Mouse (Mus musculus) thymus, postnatal 10 days (tissue): Measurements from ENCODE around the gene Fcgr1.
A peak's percentile ranks its signal among the peaks of the same experiment; 100 is the strongest.

Experiments
- DNase-seq, 2 experiments: peaks; one replicate each; pipeline ENCODE4 v3.0.0; 2021; ENCODE audit warnings: low spot score in 2 of 2

The Fcgr1 gene

DNA sequence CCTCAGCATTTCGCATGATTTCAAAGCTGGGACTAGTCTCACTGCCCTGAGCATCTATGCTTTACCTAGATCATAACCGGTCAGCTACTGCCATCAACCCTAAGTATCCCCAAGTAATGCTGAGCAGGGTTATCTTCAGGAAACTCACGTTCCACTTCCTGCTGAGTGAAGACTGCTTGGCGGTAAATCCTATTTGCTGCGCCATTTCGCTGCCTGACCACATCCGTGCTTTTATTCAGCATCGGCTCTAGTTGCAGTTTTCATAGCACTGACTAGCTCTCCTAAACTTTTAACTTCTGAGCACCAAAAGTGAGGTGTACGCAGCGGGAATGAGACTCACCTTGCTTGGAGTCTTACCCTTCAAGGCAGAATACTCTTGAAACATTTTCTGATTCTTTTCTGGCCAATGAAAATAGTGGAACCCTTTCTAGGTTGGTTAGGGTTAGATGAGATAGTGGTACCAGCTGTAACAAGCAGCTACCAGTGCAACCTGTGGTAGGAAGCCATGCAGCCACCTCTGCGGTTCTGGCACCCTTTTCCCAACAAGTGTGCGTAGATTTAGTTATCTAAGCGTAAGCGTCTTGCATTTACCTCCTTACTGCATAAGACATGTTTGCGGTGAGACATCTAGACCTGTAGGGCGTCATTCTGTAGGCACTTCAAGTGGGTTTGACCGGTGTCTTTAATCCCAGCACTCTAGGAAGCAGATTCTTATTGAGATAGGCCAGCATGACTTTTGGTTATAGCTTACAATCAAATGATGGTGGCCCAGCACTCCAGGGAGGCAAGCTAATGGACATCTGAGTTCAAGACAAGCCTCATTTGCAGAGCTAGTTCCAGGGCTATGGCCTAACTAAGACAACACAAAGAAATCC is 19.9 kb downstream of the Fcgr1 start:
- peak; percentile 46 to 48 for DNase-seq

DNA sequence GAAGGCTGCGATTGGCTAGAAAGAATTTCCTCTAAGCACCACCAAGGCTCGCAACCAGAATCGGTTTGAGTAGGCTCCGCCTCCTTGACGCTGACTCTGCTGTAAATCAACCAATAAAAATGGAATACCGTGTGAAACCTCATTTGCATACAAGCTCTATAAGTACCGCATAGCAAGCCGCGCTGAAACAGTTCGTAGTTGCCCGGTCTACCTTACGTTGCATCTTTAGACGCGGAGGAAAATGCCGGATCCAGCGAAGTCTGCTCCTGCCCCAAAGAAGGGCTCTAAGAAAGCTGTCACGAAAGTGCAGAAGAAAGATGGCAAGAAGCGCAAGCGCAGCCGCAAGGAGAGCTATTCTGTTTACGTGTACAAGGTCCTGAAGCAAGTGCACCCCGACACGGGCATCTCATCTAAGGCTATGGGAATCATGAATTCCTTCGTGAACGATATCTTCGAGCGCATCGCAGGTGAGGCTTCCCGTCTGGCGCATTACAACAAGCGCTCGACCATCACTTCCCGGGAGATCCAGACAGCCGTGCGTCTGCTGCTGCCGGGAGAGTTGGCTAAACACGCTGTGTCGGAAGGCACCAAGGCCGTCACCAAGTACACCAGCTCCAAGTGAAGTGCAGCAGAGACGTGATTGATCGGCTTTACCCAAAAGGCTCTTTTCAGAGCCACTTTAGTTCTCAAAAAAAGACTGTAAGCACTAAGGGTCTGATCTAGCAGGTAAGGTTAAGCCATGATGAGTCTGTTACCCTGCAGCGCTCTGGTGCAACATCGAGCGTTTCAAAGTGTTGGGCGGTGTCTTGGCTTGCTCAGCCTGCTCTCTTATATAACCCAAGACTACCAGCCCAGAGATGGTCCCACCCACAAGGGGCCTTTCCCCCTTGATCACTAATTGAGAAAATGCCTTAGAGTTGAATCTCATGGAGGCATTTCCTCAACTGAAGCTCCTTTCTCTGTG is 24.0 kb downstream of the Fcgr1 start, which contains the start of gene Hist2h2bb:
Gene Hist2h2bb (plus strand): TSS at position 242 of the 964 bp plus-strand sequence.
- DNase-seq = peak; percentile 89 to 93

DNA sequence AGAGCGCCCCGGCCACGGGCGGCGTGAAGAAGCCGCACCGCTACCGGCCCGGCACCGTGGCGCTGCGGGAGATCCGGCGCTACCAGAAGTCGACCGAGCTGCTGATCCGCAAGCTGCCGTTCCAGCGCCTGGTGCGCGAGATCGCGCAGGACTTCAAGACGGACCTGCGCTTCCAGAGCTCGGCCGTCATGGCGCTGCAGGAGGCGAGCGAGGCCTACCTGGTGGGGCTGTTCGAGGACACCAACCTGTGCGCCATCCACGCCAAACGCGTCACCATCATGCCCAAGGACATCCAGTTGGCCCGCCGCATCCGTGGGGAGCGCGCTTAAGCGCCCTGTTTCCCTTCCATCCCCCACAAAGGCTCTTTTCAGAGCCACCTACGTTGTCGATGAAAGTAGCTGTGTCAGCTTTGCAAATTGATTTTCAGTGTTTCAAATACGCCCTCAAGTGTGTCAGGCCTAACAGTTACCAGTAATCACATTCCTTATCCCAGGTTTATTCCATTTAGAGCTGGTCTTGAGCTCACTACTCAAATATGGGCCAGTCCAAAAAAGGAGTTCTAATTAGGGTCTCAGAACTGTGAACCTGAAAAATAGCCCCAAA is 24.9 kb downstream of the Fcgr1 start:
- peak in 1 of 2 experiments; percentile 31 for DNase-seq

DNA sequence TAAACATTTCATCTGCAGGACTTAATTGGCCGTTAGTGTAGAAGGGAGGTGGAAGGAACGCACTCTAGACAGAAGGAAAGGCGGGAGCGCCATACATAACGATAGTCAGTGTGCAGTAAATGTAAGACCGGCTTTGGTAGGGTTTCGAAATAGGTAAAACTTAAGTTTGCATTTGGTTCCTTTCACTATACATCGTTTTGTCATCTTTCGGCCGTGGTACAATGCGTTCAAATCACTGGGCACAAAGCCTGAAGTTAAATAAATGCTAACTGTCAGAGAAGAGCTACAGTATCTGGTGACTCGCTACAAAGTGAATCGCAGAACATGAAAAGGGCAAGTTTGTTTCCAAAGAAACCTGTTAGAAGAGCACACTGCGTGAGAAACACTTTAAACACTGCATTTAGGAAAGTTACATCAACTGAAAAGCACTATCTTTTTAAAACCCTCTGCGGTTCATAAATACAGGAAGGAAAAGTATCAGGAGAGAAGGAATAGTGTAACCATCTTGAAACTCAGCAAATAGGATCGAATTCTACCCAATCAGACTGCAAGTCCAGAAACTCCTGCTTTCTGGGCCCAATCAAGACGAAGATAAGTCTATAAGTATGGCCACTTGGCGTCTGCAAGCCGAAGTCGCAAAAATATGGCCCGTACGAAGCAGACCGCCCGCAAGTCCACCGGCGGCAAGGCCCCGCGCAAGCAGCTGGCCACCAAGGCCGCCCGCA is 25.6 kb downstream of the Fcgr1 start, which contains the start of gene Hist2h3b:
Gene Hist2h3b (plus strand): TSS at position 604 of the 725 bp plus-strand sequence.
- peak; percentile 77 to 84 for DNase-seq

DNA sequence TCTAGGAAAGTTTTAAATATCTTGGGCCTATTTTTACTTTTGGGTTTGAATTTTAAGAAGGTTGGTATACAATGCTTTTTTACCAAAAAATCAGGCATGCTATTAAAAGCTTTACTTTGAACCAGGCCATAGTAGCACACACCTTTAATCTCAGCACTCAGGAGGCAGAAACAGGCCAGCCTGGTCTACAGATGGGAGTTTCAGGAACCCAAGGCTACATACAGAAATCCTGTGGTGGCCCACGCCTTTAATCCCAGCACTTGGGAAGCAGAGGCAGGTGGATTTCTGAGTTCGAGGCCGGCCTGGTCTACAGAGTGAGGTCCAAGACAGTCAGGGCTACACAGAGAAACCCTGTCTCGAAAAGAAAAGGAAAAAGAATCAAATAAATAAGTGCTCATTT is 26.2 kb downstream of the Fcgr1 start:
- no peak for DNase-seq

DNA sequence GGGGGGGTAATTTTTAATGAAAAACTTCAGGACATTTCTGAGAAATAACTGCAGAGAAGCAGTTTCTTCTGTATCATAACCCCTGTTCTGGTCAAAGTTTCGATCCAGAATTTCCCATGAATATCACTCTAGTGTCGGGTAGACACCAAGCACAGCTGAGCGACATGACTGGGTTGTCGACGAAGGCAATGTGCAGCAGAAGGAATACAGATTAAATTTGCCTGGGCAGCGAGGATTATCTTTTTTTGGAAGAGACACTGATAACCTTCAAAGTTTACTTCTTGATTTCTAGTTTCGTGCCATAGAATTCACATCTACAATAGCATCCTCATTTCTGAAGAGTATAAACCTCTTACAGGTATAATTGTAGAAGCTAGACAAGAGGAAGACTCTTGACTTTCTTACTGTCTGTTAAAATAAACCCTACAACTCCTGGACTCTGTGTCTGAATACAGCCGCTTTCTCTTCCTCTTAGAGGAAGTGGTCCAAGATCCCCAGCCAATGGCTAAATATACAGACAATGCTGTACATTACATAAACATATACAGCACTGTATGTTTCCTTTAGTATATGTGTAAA is 27.5 kb downstream of the Fcgr1 start:
- DNase-seq = no peak

DNA sequence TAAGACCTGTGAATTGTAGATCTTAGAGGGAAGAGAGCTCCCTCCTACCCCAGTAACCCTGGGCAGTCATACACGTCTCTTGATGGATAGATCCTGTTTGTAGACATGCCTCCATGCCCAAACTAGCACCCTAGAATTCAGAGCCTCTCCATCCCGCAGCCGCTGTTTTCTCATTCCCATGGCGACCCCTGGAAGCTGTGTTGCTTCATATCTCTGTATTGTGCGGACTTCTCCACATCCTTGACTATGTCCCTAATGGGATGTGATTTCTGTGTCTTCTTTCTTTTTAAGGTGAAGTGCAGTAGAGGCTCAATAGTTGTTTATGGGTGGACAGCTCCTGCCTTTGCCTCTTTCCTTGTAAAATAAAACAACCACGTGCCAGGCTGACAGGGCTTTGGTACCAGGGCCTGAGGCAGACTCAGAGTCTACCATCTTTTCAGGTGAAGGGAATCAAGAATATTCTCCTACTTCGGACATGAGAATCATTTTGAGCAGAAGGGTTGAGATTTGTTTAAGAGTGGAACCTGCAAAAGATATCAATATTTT is 29.3 kb downstream of the Fcgr1 start:
- DNase-seq = no peak

DNA sequence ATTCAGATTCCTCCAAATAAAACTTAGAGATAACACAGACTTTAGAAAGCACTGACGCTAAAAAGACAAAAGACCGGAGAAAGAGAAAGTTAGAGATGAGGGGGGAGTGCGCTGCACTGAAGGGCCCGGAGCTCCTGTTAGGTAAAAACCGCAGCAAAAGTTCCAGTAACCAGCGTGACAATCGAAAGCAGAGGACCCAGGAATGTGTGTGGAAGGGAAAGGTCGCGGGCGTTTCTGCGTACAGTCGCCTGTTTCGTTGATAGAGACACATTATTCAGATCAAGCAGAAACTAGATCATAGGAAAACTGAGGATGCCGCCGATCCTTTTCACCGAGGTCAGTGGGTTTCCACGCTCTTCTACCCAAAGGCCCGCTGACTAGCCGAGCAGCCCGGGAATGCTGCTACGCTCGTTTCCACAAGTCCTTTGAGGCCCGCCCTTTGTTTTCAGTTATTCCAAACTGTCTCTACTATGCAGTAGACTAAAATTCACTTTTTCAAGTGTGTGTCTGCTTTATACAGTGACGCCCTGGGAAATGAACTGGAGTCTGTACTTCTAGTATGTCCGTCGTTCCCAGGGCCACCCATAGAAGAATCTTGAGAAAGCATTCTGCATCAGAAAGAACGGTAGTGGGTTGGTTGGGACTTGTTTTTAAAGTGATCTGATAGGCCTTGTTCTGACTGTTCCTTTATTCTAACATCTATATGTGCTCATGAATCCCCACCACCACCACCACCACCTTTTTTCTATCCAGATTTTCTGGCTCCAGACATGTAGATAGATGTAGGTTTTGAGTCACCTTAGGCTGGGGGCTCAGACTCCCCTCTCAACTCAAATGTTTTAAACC is 30.0 kb downstream of the Fcgr1 start:
- DNase-seq = peak; percentile 40 to 45

DNA sequence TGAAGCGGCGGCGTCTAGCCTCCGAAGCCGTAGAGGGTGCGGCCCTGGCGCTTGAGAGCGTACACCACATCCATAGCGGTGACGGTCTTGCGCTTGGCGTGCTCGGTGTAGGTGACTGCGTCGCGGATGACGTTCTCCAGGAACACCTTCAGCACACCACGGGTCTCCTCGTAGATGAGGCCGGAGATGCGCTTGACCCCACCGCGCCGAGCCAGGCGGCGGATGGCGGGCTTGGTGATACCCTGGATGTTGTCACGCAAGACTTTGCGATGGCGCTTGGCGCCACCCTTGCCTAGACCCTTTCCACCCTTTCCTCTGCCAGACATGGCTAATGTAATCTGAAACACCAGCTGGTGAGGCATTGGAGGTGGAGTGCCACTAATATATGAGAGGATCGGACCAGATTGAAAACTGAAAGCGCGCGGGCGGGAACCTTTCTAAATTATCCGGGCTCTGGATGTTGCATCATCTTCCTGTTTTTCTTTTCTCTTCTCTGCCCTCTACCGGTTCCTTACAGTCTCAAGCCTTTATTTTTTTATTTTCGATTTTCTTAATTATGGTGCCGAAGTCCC is 30.7 kb downstream of the Fcgr1 start, which contains the start of gene Hist2h4:
Gene Hist2h4 (minus strand): TSS at position 333 of the 572 bp plus-strand sequence.
- peak; percentile 91 to 94 for DNase-seq

DNA sequence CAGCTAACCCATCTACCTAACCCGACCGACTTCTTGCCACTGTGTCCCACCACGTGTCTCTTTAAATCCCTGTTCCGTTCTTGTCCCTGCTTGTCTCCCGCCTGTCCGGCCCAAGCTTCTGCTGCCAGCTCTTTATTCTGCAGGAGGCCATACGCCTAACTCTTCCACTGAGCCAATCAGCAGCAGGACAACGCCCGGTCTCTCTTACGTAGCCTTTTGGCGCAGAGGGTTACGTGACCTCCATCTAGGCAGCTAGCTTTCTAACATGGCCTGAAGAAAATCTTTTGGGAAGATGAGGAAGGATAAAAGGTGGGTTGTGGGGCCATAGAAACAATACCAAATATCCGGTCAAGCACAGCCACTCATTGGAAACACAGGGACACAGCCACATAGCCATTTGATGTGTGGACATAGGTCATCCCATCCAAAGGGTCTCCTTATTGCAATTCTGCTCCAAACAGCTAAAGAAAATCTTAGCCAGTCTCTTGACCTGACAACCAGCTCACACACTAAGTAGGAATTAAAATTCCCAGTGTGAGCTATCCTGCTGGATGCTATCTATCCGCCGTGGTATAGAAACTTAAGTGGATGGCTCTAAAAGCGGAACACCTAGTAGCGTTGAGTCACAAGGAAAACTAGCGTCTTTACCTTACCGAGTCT is 31.4 kb downstream of the Fcgr1 start:
- DNase-seq = peak; percentile 36 to 42

DNA sequence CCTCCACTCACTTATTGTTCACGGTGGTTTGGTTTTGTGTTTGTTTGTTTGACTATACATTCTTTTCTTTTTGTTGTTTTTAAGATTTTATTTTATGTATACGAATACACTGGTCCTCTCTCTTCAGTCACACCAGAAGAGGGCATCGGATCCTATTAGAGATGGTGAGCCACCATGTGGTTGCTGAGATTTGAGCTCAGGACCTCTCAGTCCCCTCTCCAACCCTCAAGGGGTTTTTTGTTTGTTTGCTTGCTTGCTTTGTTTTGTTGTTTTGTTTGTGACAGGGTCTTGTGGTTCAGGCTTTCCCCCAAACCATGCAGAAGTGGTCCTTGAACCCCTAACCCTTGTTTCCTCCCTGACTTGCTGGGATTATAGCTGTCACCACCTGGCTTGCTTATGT is 32.1 kb downstream of the Fcgr1 start:
- DNase-seq = no peak

DNA sequence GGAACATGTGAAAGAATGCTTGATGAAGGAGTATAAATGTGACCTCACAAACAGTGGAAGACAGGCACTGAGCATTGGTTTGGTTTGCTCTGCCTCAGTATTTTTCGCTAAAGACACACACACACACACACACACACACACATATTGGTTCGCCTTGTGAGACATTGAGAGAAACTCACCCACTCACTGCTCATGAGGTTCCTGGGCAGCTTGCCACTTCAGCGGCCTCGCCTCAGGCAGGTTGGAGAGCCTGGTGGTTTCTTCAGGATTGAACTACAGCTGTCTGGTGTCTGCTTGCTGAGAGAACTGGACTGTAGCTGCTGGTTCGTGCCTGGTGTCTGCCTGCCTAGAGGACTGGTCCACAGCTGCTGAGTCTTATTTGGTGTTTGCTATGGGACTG is 33.5 kb downstream of the Fcgr1 start:
- no peak for DNase-seq

DNA sequence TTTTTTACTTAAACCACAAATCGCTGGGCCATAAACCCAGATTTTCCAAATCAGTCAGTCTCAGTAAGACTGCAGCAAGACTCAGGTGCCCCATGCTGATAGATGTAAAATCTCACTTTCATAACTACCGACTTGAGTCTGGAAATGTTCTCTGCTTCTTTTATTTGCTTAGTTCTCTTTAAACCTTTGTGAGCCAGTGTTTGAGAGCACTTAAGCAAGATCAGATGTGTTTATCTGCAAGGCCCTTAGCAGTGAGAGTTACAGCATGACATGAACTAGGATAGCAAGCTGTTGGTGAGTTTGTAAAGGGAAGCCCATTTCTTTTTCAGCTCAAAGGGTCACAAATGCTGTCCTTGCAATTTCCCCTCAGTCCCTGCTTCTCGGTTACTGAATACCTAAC is 36.6 kb downstream of the Fcgr1 start:
- DNase-seq = no peak

DNA sequence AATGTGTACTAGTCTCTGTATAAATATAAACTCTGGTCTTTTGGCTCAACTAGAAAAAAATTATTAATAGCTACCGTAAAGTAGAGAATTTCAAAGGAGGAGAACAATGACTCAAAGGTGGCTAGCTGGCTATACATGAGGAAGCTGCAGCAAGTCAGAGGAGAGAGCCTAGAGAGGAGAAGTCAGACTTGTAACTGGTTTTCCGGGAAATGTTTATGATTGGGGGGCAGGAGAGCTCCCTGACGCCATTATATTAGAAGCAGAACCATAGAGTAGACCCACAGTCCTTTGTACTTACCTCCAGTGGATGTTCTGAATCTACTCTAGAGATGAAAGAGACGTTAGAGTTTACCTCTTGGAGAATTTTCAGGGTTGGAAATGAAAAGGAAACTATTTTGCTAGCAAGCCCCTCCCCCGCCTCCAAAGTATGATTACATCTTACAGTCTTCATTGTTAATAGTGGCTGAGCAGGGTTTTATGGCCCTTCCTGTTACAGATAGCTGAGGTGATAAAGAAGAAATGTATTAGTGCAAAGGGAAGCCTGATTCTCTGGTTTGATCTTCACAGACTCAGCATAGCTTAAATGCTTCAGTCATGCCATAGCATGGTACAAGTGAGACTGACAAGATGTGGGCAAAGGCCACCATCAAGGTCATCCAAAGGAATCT is 37.7 kb downstream of the Fcgr1 start:
- DNase-seq = no peak

DNA sequence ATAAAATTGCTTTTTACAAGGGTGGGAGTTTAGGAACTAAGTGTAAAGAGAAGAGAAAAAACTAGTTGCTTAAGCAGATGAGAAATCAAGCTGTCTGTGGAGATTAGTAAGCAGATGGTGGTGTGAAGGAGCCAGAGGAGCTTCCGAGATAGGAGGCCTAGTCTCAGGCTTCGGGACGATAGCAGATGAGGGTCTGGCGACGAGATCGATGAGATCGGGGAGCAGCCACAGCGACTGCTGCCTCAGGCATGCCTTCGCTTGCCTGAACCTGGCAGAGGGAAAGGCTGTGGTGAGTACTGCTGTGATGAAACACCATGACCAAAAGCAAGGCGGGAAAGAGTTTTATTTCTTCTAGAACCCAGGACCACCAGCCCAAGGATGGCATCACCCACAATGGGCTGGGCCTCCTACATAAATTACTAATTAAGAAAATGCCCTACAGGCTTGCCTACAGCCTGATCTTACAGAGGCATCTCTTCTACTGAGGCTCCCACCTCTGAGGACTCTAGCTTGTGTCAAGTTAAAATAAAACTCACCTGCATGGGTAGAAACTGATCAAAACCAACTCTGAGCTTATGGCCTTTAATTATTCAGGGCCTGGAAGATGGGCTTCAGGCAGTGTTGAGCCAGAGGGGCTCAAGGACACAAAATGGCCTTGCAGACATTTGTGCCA is 39.0 kb downstream of the Fcgr1 start:
- no peak for DNase-seq

DNA sequence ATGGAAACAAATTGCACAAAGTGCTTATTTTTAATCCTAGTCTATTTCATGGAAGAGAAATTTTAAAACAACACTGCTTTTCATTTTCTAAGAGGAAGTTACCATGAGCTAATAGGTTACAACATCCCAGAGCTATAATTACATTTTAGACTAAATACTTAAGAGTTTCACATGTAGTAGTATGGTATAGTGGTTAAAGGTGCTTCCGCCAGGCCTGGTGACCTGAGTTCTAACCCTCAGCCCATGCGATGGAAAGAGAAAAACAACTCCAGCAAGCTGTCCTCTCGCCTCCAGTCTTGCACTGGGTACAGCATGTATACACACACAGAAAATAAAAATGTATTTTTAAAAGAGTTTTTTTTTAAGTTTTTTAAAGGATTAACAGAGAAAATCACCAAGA is 42.0 kb downstream of the Fcgr1 start:
- DNase-seq = no peak

DNA sequence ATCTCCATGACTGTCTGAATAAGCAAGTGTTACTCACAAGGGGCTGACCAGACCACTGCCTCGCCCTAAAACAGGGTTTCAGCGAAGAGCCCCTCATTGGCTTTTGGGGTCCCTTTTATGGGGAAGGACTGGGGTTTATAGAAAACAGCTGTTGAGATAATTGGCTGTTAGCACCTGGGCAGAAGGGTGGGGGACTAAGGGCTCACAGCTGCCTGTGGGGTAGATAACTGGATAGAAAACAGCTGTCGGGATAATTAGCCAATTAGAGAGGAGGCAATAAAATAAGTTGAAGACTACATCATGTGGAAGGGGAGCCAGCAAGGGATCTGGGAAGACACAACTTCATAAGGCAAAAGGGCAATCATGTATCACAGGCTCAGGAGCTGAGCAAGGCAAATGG is 42.9 kb downstream of the Fcgr1 start:
- DNase-seq = no peak

DNA sequence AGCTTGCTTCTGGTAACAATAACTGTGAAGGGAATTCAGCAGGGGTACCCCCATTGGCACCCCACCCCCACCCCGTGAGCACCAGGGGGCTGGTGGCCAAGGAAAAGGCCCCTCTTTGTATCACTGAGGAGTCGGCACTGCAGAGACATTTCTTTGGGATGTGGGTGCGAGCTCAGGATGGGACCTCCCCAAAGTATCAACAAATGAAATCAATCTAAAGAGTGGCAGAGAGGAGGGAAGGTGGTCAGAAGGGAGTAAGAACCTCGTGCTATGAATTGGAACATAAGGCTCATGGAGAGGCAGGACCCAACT is 44.8 kb downstream of the Fcgr1 start:
- peak in 1 of 2 experiments; percentile 20 for DNase-seq
